Mouse (Mus musculus) R1 (cell line): ENCODE measurements around the gene Rtn3.

ENCODE experiments used
- DNase-seq: peaks from one replicate; pipeline ENCODE4 v3.0.0-alpha.2; 2018; ENCODE audit warnings: low read depth, low spot score

The Rtn3 gene

GRCm38 (mm10) chr19:7487680-7488079 is 4.6 kb upstream of the Rtn3 start:
- no peak for DNase-seq

GRCm38 (mm10) chr19:7484076-7484475 is 995 bp upstream of the Rtn3 start:
- no peak for DNase-seq

GRCm38 (mm10) chr19:7483512-7483882 is 416 bp upstream of the Rtn3 start:
- no peak for DNase-seq

GRCm38 (mm10) chr19:7482266-7482598 is 849 bp downstream of the Rtn3 start:
- no peak for DNase-seq

- peak; percentile 78 for DNase-seq
Observed at GRCm38 (mm10) chr19:7481541-7482265, 1.4 kb downstream of the Rtn3 start.

- DNase-seq = no peak
Observed at GRCm38 (mm10) chr19:7479751-7480248, 3.3 kb downstream of the Rtn3 start.

GRCm38 (mm10) chr19:7470643-7471042 is 12.4 kb downstream of the Rtn3 start:
- no peak for DNase-seq

- no peak for DNase-seq
Observed at GRCm38 (mm10) chr19:7467915-7468314, 15.2 kb downstream of the Rtn3 start.

GRCm38 (mm10) chr19:7459370-7459769 is 23.7 kb downstream of the Rtn3 start:
- DNase-seq = no peak

GRCm38 (mm10) chr19:7458901-7459300 is 24.2 kb downstream of the Rtn3 start:
- DNase-seq = no peak

- no peak for DNase-seq
Observed at GRCm38 (mm10) chr19:7456803-7457202, 26.3 kb downstream of the Rtn3 start.

GRCm38 (mm10) chr19:7445596-7445995 is 37.5 kb downstream of the Rtn3 start:
- DNase-seq = no peak

- no peak for DNase-seq
Observed at GRCm38 (mm10) chr19:7445105-7445504, 38.0 kb downstream of the Rtn3 start.

GRCm38 (mm10) chr19:7441493-7441892 is 41.6 kb downstream of the Rtn3 start:
- peak; percentile 86 for DNase-seq

- no peak for DNase-seq
Observed at GRCm38 (mm10) chr19:7438295-7438694, 44.8 kb downstream of the Rtn3 start.

- DNase-seq = peak; percentile 86
Observed at GRCm38 (mm10) chr19:7436061-7436970, 46.8 kb downstream of the Rtn3 start.

- no peak for DNase-seq
Observed at GRCm38 (mm10) chr19:7434887-7435286, 48.2 kb downstream of the Rtn3 start.

GRCm38 (mm10) chr19:7425398-7425775 is 57.7 kb downstream of the Rtn3 start:
- no peak for DNase-seq

GRCm38 (mm10) chr19:7424590-7425397 is 58.3 kb downstream of the Rtn3 start:
- DNase-seq = no peak

GRCm38 (mm10) chr19:7424131-7424530 is 59.0 kb downstream of the Rtn3 start:
- no peak for DNase-seq

- DNase-seq = no peak
Observed at GRCm38 (mm10) chr19:7423656-7424030, 59.4 kb downstream of the Rtn3 start.
